Mouse (Mus musculus) myocyte (in vitro differentiated cells): ENCODE measurements around the gene 4921539E11Rik. TPM values are rescaled to one million over a fixed set of nuclear protein-coding genes. Genes with fewer than 3 reads are reported as not detected.

ENCODE experiments used
- H3K27me3 ChIP-seq: one replicate; pipeline ENCODE4 v1.6.1; 2011; ENCODE audit not compliant: control insufficient read depth, insufficient read depth, insufficient read length
- H3K36me3 ChIP-seq: one replicate; pipeline ENCODE4 v1.6.1; 2011; ENCODE audit not compliant: control insufficient read depth, insufficient read depth
- H3K4me2 ChIP-seq: one replicate; pipeline ENCODE4 v1.6.1; 2011; ENCODE audit warnings: low read depth, control low read depth
- H3K4me3 ChIP-seq: one replicate; pipeline ENCODE4 v1.5.1; 2011; ENCODE audit warnings: mild to moderate bottlenecking, control low read depth, moderate library complexity
- H3K79me2 ChIP-seq: one replicate; pipeline ENCODE4 v1.6.1; 2011; ENCODE audit not compliant: control insufficient read depth, insufficient read depth
- H3ac ChIP-seq: one replicate; pipeline ENCODE4 v1.6.1; 2011; ENCODE audit not compliant: control insufficient read depth, insufficient read length
- CEBPB ChIP-seq: IDR thresholded peaks from 2 replicates; pipeline ENCODE4 v1.6.1; 2011; ENCODE audit warnings: mild to moderate bottlenecking, moderate library complexity; ENCODE audit not compliant: poor library complexity, insufficient read depth, severe bottlenecking
- E2F4 ChIP-seq: IDR thresholded peaks from one replicate; pipeline ENCODE4 v1.6.1; 2011; ENCODE audit warnings: mild to moderate bottlenecking, control low read depth, moderate library complexity; ENCODE audit not compliant: insufficient read depth
- MAX ChIP-seq: IDR thresholded peaks from one replicate; pipeline ENCODE4 v1.6.1; 2011; ENCODE audit warnings: low read depth, mild to moderate bottlenecking, control low read depth
- MYOD1 ChIP-seq, 3 experiments: IDR thresholded peaks; one replicate each; pipeline ENCODE4 v1.6.1; 2011; ENCODE audit warnings: control low read depth in 2 of 3, low read depth in 2 of 3, mild to moderate bottlenecking in 2 of 3, moderate library complexity in 1 of 3; ENCODE audit not compliant: insufficient read length in 2 of 3, control insufficient read depth in 1 of 3
- MYOG ChIP-seq, 3 experiments: IDR thresholded peaks; one replicate each; pipeline ENCODE4 v1.6.1; 2011; ENCODE audit warnings: control low read depth in 2 of 3, low read depth in 2 of 3, mild to moderate bottlenecking in 2 of 3; ENCODE audit not compliant: insufficient read length in 2 of 3, control insufficient read depth in 1 of 3, insufficient read depth in 1 of 3
- POLR2A ChIP-seq: IDR thresholded peaks from one replicate; pipeline ENCODE4 v1.6.1; 2011; ENCODE audit warnings: low read depth, mild to moderate bottlenecking, control low read depth, moderate library complexity; ENCODE audit not compliant: insufficient read length
- POLR2AphosphoS2 ChIP-seq: IDR thresholded peaks from one replicate; pipeline ENCODE4 v1.6.1; 2011; ENCODE audit warnings: low read depth, control low read depth; ENCODE audit not compliant: insufficient read length
- REST ChIP-seq: IDR thresholded peaks from one replicate; pipeline ENCODE4 v1.6.1; 2011; ENCODE audit warnings: mild to moderate bottlenecking, control low read depth, moderate library complexity; ENCODE audit not compliant: insufficient read depth, insufficient read length
- SRF ChIP-seq: IDR thresholded peaks from one replicate; pipeline ENCODE4 v1.6.1; 2011; ENCODE audit warnings: low read depth; ENCODE audit not compliant: control insufficient read depth, insufficient read length
- TCF12 ChIP-seq: IDR thresholded peaks from one replicate; pipeline ENCODE4 v1.6.1; 2011; ENCODE audit warnings: mild to moderate bottlenecking, control low read depth; ENCODE audit not compliant: poor library complexity, insufficient read depth, severe bottlenecking
- TCF3 ChIP-seq: IDR thresholded peaks from one replicate; pipeline ENCODE4 v1.6.1; 2011; ENCODE audit warnings: low read depth, control low read depth; ENCODE audit not compliant: insufficient read length
- USF1 ChIP-seq: IDR thresholded peaks from one replicate; pipeline ENCODE4 v1.6.1; 2011; ENCODE audit warnings: low read depth, mild to moderate bottlenecking, control low read depth, moderate library complexity
- polyA plus RNA-seq: library from polyadenylated mRNA; unstranded; fragments of >200 nt; fragmentation: generic; extraction: Trizol; gene quantifications from one replicate; pipeline ENCODE4 v1.2.1, GENCODE M21; 2012; ENCODE audit warnings: missing spikeins

The 4921539E11Rik gene
- polyA plus RNA-seq, 1 experiment = not detected

DNA sequence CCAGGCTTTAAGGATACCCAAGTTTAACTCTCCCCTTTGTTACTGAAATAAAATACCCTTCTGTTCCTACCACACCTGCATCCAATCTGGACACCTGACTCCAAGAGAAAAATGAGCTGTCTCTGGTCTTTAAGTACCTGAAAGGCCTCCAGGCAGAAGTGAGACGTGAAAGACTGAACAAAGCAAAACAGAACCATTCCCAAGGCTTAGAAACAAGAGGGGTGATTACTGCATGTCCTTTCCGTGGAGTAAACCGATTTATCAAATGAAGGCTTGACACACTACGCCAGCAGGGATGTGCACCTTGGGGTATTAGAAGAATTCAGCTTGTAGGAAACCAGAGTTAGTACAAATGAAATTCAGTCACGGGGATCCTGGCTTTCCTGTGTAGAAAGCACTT lies 71.7 kb downstream of the 4921539E11Rik start:
- Histone ChIP-seq H3K36me3 (no peaks in the 10 kb centered on the region), H3K79me2 (peaks cover 4% of the 10 kb centered on the region)
- no peak for TF ChIP-seq USF1
- TF ChIP-seq MYOD1 (IDR thresholded peaks at IDR 0.05; ENCODE audit: control insufficient read depth in 1 of 3, insufficient read length in 2 of 3, low read depth in 2 of 3) = no peak
- TF ChIP-seq POLR2AphosphoS2 = no peak
- TF ChIP-seq CEBPB = no peak
- no peak for TF ChIP-seq MYOG (IDR thresholded peaks at IDR 0.05; ENCODE audit: control insufficient read depth in 1 of 3, insufficient read depth in 1 of 3, insufficient read length in 2 of 3, low read depth in 2 of 3)
- no peak for TF ChIP-seq REST
- no peak for TF ChIP-seq MAX
- TF ChIP-seq TCF3 = no peak
- no peak for TF ChIP-seq TCF12
- no peak for TF ChIP-seq POLR2A
- TF ChIP-seq SRF = no peak
- TF ChIP-seq E2F4 = no peak

DNA sequence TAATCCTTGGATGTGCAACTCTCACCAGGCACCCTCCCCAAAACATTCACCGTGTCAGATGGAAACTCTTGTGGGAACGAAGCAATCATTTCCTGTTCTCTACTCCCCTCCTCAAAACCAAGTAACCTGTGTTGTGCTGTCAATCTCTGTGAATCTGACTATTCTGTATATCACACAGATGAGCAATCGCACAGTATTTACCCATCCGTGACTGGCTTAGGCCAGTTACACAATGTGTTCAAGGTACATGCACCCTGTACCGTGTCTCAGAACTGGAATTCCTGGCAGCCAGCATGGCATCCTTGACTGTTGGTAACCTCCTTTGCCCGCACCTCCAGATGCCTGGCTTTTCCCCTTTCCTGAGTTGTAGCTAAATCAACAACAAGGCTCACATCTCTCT lies 74.6 kb downstream of the 4921539E11Rik start:
- Histone ChIP-seq H3K4me2 (no peak overlapping the region), H3K79me2 (peaks cover 14% of the 10 kb centered on the region), H3K36me3 (no peaks in the 10 kb centered on the region), H3K4me3 (peak overlapping the region; percentile 62), H3K27me3 (no peaks in the 10 kb centered on the region), H3ac (no peak overlapping the region)
- TF ChIP-seq MYOG (IDR thresholded peaks at IDR 0.05; ENCODE audit: control insufficient read depth in 1 of 3, insufficient read depth in 1 of 3, insufficient read length in 2 of 3, low read depth in 2 of 3) (no peak), REST (no peak), CEBPB (no peak), USF1 (no peak), TCF3 (no peak), MAX (no peak), MYOD1 (IDR thresholded peaks at IDR 0.05; ENCODE audit: control insufficient read depth in 1 of 3, insufficient read length in 2 of 3, low read depth in 2 of 3) (no peak), TCF12 (no peak), POLR2A (no peak)

More for the DNA sequence above, 71.7 kb downstream of the 4921539E11Rik start:
- H3K27me3 ChIP-seq = no peaks in the 10 kb centered on the region
- no peak overlapping the region for H3K4me2 ChIP-seq
- H3K4me3 ChIP-seq = no peak overlapping the region
- H3ac ChIP-seq = no peak overlapping the region

DNA sequence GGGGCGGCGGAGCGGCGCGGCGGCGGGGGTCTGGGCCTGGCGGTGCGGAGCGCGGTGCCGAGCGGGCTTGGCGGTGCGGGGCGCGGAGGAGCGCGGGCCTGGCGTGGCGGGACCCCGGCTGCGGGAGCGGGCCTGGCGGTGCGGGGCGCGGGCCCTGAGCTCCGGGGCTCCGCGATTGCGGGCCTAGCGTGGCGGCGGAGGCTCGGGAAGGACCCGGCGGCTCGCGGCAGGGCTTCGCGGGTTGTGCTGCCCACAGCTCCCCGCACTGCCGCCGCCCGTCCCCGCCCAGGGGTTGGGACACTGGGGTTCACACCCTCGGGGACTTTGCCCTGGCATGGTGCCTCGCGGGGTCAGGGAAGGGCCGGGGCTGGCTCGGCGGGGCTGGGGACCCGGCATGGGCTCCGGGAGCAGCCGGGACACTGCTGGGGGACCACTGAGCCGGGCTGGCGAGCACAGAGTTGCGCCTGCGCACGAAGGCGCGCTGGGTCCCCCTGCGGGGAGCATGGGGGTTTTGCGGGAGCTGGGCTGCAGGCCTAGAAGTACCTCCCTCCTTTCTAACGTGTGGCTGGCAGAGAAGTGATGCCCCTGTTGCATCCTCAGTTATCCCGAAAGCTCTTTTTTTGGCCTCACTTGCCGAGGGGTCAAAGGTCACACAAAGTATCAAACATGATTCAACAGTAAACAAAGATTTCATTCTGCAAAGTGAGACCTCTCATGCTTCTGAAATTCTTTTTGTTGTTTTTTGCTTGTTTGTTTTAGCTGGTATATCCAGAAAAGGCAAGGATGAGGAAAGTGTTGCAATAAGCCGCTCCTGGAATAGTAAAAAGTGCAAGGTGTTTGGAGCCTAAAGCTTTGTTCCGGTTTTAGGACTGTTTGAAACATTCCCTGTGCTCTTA lies 75.5 kb downstream of the 4921539E11Rik start, which contains the start of gene Slc35d1:
Gene Slc35d1 (minus strand): TSS at position 240 of the 896 bp plus-strand sequence.
- peak within 1 kb of the TSS; percentile 62 for H3ac ChIP-seq
- H3K4me3 ChIP-seq = peak within 1 kb of the TSS; percentile 62
- H3K36me3 ChIP-seq = no peaks in the 10 kb centered on the region
- H3K27me3 ChIP-seq = no peaks in the 10 kb centered on the region
- peak within 1 kb of the TSS; percentile 99 for H3K4me2 ChIP-seq
- TF ChIP-seq MAX (no peak), SRF (no peak), CEBPB (0 out of 2 replicates have a peak, but pooled peaks have one; percentile 10), MYOG (IDR thresholded peaks at IDR 0.05; ENCODE audit: control insufficient read depth in 1 of 3, insufficient read depth in 1 of 3, insufficient read length in 2 of 3, low read depth in 2 of 3) (peak in 1 of 3 experiments; percentile 11), POLR2A (peak; percentile 58), REST (no peak), TCF3 (peak; percentile 18), MYOD1 (IDR thresholded peaks at IDR 0.05; ENCODE audit: control insufficient read depth in 1 of 3, insufficient read length in 2 of 3, low read depth in 2 of 3) (peak in 1 of 3 experiments; percentile 23)
- peaks cover 14% of the 10 kb centered on the region for H3K79me2 ChIP-seq

DNA sequence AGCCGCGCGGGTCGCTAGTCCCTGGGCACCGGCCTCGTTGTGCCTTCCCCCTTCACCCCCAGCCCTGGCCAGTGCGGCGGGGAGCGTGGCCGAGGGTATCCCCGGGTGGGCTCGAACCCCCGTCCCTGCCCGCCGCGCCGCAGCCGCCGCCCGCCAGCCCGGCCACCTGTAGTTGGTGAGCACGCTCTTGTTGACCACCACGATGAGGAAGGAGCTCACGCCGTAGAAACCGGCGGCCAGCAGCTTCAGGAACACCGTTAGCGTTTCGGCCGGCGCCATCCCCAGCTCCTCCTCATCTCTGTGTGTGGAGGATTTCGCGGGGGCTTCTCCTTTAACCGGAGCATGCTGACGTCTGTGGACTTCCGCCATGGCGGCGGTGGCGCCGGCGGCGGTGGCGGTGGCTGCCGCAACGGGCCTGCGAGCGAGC lies 76.2 kb downstream of the 4921539E11Rik start:
- H3K36me3 ChIP-seq = no peaks in the 10 kb centered on the region
- no peak overlapping the region for H3K4me2 ChIP-seq
- peaks cover 14% of the 10 kb centered on the region for H3K79me2 ChIP-seq

More for the DNA sequence above, 76.2 kb downstream of the 4921539E11Rik start:
- TF ChIP-seq POLR2AphosphoS2 (peak; percentile 41), SRF (no peak), E2F4 (no peak), MYOG (IDR thresholded peaks at IDR 0.05; ENCODE audit: control insufficient read depth in 1 of 3, insufficient read depth in 1 of 3, insufficient read length in 2 of 3, low read depth in 2 of 3) (peak in 1 of 3 experiments; percentile 25), POLR2A (peak; percentile 69), USF1 (no peak), REST (no peak), TCF12 (no peak), CEBPB (no peak), MAX (no peak), MYOD1 (IDR thresholded peaks at IDR 0.05; ENCODE audit: control insufficient read depth in 1 of 3, insufficient read length in 2 of 3, low read depth in 2 of 3) (no peak), TCF3 (no peak)
- no peaks in the 10 kb centered on the region for H3K27me3 ChIP-seq
- H3K4me3 ChIP-seq = peak overlapping the region; percentile 62
- H3ac ChIP-seq = peak overlapping the region; percentile 62
